Mouse (Mus musculus) CD4-positive, CD25-positive, alpha-beta regulatory T cell, adult 4 months (primary cell): ENCODE results near the gene Ncaph. TPM values are rescaled to one million over a fixed set of nuclear protein-coding genes. Genes with fewer than 3 reads are reported as not detected.
"Not testable (repeated sequence)": the region's sequence is repeated elsewhere in the genome, so short reads cannot be mapped to it uniquely, and the experiment has no call there.

Source experiments
- ATAC-seq: one replicate; pipeline ENCODE4 v1.8.0; 2017
- polyA plus RNA-seq, 2 experiments: library from polyadenylated mRNA; unstranded; fragments of 100-300 nt; shearing (Covaris generic); gene quantifications; one replicate each; pipeline ENCODE4 v1.2.1; 2017

Ncaph gene
- polyA plus RNA-seq, 2 experiments from 2014 or later: 5.9 to 15.6 TPM

DNA sequence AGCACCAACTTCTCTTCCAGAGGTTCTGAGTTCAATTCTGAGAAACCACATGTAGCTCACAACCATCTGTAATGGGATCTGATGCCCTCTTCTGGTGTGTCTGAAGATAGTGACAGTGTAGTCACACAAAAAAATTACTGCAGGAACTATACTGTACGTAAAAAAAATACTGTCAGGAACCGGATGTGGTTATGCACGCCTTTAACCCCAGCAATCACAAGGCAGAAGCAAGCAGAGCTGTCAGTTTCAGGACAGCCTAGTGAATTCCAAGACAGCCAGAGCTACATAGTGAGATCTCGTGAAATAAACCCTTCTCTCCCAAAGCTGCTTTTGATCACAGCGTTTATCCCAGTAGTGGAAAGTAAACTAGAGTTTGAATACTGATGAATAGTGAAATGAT is 47.5 kb downstream of the Ncaph start:
- ATAC-seq: peak; percentile 99

DNA sequence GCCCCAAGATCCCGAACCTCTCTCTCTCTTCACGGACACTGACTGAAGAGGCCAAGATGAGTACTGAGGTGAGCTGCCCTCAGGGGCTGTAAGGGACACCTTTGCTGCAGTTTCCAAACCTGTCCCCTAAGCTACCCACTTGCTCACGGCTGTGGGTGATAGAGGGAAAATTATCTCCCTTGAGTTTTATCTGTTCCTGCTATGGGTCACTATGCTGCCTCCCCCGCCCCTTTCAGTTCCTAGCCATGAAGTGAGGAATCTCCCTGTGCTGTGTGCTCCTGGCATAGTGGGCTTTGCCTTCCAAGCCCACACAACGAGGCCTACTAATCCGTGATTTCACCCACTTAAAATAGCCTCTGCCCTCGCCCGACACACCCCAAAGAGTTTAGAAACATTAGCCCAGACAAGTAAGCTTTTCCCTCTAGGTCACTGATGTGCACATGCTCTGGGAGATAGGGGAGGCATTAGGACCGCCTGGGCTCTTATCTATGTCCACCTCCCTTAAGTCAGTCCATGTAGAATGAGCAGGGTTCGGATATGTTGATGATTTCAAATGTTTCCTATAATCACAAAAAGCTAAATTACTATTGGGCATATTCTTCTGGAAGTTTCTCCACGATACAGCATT is 53.0 kb downstream of the Ncaph start:
- no peak for ATAC-seq

DNA sequence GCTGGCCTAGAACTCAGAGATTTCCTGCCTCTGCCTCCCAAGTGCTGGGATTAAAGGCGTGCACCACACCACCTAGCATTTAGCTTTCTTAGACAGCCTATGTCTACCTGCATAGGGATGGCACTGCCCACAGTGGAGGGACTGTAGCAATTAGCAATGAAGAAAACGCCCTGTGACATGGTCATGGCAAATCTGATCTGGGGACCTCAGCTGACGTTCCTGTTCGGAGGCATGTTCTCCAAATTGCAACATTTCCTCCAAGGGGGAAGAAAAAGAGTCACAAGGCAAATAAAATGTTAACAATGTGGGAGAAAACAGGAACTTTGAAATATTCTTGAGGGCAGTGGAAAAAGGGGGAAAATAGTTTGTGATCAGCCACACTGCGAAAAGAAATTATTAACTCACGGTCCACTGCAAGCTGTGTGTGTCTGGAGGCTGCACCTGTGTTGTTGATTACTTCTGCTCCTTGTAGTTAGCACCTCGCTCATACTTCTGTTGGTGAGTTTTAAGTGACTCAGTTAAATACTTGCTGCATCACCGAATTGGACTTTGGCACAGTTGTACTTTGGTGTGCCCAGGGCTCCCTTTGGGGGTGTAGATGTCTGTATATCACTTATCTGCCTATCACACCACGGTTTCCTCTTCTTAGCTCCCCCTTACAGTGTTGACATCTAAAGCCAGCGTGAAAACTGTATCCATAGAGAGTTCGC is 53.7 kb downstream of the Ncaph start:
- ATAC-seq: no peak

DNA sequence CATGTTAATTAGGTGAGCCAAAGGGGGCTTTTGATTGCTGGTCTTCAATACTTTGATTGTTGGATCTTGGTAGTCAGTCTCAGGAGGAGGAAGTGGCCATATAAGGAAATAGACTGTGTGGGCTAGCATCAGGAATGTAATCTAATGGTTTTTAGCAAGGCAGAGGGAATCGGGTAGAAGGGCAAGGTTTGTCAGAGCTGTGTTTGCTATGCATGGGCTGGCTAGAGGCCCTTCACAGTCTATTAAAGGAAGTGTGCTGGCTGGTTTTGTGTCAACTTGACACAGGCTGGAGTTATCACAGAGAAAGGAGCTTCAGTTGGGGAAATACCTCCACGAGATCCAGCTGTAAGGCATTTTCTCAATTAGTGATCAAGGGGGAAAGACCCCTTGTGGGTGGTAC is 54.7 kb downstream of the Ncaph start:
- ATAC-seq: not testable (repeated sequence)

DNA sequence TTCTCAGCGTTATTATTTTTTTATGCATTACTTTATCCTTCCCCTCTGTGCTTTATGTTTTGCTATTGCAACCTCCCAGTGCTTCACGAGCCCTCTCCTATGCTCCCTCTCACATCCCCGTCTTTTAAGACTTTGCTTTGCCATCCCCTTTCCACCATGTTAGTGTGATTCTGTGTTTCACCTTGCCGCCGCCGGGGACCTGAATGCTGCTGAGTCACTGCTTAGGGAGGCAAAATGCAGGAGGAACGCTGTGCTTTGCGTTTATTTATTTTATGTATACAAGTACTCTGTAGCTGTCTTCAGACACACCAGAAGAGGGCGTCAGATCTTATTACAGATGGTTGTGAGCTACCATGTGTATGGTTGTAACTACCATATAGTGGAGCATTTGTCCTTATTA is 56.1 kb downstream of the Ncaph start:
- ATAC-seq: no peak

DNA sequence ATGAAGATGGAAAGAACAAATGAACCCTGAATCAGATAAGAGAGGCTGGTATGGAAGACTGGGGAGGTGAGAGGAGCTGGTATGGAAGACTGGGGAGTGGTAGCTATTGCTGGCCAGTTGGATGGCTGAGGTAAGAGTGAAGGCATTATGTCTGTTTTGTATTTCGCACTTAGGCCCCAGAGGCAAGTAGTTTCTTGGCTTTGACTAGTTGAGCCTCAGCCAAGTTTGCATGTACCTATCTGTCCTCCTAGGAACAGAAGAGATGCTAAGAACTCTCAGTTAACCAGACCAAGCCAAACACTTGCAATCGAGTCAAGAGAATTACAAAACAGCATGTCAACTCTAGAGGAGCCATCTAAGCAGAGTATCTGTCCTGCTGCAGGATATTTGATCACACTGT is 59.6 kb downstream of the Ncaph start:
- no peak for ATAC-seq

DNA sequence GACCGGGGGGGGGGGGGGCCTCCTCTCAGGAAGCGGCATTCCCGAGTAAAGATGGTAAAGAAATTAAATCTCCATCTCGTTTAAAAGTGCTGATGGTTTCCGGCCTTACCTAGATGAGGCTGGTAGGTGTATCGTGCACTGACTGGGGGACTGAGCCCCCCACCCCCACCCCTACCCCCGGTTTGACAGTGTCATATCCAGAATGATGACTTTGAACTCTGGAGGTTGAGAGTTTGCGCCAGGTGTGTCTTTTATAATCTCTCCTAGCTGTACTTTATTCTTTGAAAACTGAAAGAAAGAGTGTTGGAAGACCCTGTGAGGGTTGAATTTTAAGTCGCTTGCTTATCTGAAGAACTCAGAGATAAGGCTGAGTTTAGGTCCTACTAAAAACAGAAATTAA is 62.9 kb downstream of the Ncaph start:
- ATAC-seq: peak; percentile 13

DNA sequence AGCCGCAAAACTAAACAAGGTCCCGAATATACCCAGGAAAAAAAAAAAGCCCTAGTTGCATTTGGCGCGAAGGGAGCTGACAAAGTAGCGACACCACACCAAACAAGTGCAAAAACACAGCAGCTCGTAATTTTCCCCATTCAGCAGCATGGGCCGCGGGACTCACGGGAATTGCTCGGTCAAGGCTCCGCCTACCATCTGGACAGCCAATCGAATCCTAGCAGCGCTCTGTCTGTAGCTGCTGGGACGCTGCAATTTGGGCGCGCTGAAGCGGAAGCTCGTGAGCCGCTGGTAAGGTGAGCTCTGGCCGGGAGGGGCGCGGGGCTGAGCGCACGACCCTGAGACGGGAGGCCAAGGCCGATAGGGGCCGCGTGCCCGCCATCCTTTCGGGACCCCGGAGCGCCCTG is 63.3 kb downstream of the Ncaph start, which contains the start of gene Blvra:
Blvra (plus strand) TSS at position 231 of the 407 bp plus-strand sequence.
- ATAC-seq: peak; percentile 100

DNA sequence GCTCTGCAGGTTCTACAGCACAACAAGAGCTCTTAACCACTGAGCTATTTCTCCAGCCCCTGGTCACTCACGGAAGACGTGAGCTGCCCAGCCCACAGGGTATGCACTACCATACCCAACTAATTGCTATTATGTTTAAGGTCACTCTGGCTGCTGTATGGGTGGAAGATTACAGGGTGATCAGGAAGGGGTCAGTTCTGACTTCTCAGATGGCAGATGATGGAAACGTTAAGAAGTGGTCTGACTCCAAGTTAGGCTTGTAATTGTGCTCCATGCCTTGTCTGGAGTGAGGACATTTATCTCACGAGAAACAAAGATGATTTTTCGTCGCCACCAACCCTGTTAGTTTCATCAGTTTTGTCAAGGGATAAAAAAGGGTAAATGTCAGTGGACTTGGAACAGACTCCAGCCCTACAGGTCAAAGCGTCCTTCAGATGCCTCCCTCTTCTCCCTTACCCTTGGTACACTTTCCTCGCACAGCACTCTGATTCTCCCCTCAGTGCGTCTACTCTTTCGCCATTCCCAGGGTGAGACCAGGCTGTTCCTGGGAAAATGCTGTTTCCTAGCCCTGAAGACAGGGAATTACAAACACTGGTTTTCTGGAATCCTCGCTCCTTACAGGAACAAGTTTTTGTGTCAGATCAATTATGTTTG is 63.8 kb downstream of the Ncaph start:
- no peak for ATAC-seq

DNA sequence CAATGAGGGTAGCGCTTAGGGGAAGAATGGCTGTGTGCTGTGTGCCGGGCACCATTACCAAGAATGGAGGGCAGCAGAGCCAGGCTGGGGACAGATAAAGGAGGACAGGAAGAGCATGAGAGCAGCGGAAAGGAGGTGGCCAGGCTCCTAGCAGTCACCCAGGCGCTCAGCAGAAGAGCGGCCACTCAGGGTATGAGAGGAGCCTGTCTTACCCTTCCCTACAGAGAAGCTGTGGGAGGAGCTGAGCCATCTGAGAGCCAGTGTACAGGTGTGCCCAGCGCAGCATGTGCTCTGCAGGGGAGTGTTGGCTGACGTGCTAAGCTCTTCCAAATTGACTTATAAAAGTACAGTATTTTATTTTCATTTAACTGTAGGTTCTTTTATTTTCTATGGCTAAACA is 64.9 kb downstream of the Ncaph start:
- ATAC-seq: no peak

DNA sequence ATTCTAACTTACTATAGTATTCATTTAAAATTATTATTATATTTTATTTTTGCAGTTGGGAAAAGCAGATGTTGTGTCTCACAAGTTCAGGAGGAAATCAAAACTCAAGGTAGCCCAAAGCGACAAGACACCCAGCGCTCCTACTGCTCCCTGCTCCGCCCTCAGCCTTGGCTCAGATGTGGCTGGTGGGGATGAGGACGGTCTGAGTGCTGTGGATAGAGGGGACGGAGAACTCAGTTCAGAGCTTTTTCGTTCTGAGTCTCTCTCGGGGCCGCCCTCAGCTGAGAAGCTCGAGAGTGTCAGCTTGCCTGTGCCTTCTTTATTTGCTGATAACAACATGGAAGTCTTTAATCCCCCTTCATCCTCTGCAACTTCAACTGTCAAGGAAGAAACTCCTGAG is 72.3 kb downstream of the Ncaph start:
- no peak for ATAC-seq

Other genes with a start within 250 kb of the Ncaph start
- 10 to 100 TPM; 65.7 to 69.5 TPM for gene Sppl2a, start 200.7 kb downstream of the Ncaph start, polyA plus RNA-seq
- gene Ap4e1, start 125.2 kb downstream of the Ncaph start, polyA plus RNA-seq: 10 to 100 TPM; 11.6 to 16.3 TPM
- 100 to 1,000 TPM; 105 to 107 TPM for gene Blvra, start 63.3 kb downstream of the Ncaph start, polyA plus RNA-seq
- gene Itpripl1, start 9.5 kb upstream of the Ncaph start, polyA plus RNA-seq: 10 to 100 TPM; 61.1 to 65.8 TPM
- gene 1810024B03Rik, start 74.3 kb upstream of the Ncaph start, polyA plus RNA-seq: 1 to 10 TPM; 1.0 to 1.1 TPM
- gene Snrnp200, start 74.4 kb upstream of the Ncaph start, polyA plus RNA-seq: 10 to 100 TPM; 42.5 to 79.4 TPM
- gene Ciao1, start 113.9 kb upstream of the Ncaph start, polyA plus RNA-seq: 10 to 100 TPM; 53.3 to 64.7 TPM
- gene Tmem127, start 114.0 kb upstream of the Ncaph start, polyA plus RNA-seq: 100 to 1,000 TPM in 1 of 2 experiments, 10 to 100 TPM in 1; 75.1 to 118 TPM
- gene Stard7, start 136.3 kb upstream of the Ncaph start, polyA plus RNA-seq: 10 to 100 TPM; 28.4 to 32.1 TPM
- 10 to 100 TPM; 20.1 to 45.4 TPM for gene Dusp2, start 202.2 kb upstream of the Ncaph start, polyA plus RNA-seq
- under 1 TPM; 0.22 to 0.42 TPM for gene Astl, start 204.7 kb upstream of the Ncaph start, polyA plus RNA-seq
- not detected for gene Adra2b, start 229.3 kb upstream of the Ncaph start, polyA plus RNA-seq